Mouse (Mus musculus) C2C12 (cell line): Measurements from ENCODE around the gene Lrrc75b.

Source experiments
- CTCF ChIP-seq: IDR thresholded peaks from one replicate; pipeline ENCODE4 v1.5.1; 2011; ENCODE audit not compliant: control insufficient read depth, insufficient read depth, insufficient read length
- MYOD1 ChIP-seq: IDR thresholded peaks from one replicate; pipeline ENCODE4 v1.6.1; 2011; ENCODE audit warnings: low read depth; ENCODE audit not compliant: control insufficient read depth, insufficient read length

DNA sequence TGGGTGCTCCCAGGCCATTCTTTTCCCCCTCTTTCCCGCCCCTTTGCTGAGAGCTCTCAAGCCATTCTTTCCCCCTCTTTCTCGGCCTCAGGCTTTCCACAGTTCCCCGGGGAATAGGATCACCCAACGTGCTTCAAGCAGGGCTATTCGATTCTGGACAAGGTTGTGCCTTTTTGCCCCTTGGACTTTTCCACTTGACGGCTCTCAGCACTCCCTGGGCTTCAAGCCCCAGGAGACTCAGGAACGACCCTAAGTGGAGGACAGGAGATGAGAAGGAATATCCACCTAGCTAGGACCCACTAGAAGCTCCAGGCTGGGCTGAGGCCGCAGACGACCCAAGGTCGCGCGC lies 43.4 kb downstream of the Lrrc75b start:
- TF ChIP-seq CTCF (no peak), MYOD1 (no peak)
